Mouse (Mus musculus): ENCODE measurements around the gene Urod. TPM values are rescaled to one million over a fixed set of nuclear protein-coding genes. Genes with fewer than 3 reads are reported as not detected.
A peak's percentile ranks its signal among the peaks of the same experiment; 100 is the strongest.

The Urod gene
- polyA plus RNA-seq (2015; fragmentation: Nextera tagmentation; extraction: Ambion mirVana) = 518 and 567 TPM in 2 replicates

- no peaks in the 10 kb centered on the region for H3K9me3 ChIP-seq (replicated peaks; ENCODE audit: control insufficient read depth, low read length)
- peak within 1 kb of the TSS; percentile 95 for H3K4me3 ChIP-seq (ENCODE audit: low read depth, low read length)
- under 1% methylated on average over 38 of the region's 38 CpGs for WGBS (ENCODE audit: insufficient replicate concordance)
- peak; percentile 91 for ATAC-seq (ENCODE audit: low read depth)
- peaks cover 33% of the 10 kb centered on the region for H3K4me1 ChIP-seq (ENCODE audit: control insufficient read depth, low read depth, low read length)
- H3K9ac ChIP-seq (ENCODE audit: low read depth, low read length) = peak within 1 kb of the TSS; percentile 96
- H3K27ac ChIP-seq (ENCODE audit: low read length) = peak within 1 kb of the TSS; percentile 97
- no peaks in the 10 kb centered on the region for H3K27me3 ChIP-seq (ENCODE audit: control insufficient read depth, insufficient read depth, low read depth, low read length)
- H3K36me3 ChIP-seq (ENCODE audit: control insufficient read depth, insufficient read depth) = peaks cover 37% of the 10 kb centered on the region
- peak within 1 kb of the TSS; percentile 92 for H3K4me2 ChIP-seq (ENCODE audit: low read depth, low read length)
Observed at GRCm38 (mm10) chr4:116993672-116994621, at the start of gene Urod. Gene Urod, minus strand, starts transcription at chr4:116994413.

GRCm38 (mm10) chr4:117041283-117041721 lies 47.1 kb upstream of the Urod start:
- Histone ChIP-seq H3K27ac (ENCODE audit: low read length) (no peak overlapping the region; the same call in 1 of the 2 replicates), H3K36me3 (ENCODE audit: control insufficient read depth, insufficient read depth) (no peaks in the 10 kb centered on the region), H3K4me2 (ENCODE audit: low read depth, low read length) (no peak overlapping the region), H3K4me3 (ENCODE audit: low read depth, low read length) (no peak overlapping the region), H3K9ac (ENCODE audit: low read depth, low read length) (no peak overlapping the region), H3K4me1 (ENCODE audit: control insufficient read depth, low read depth, low read length) (peaks cover 7% of the 10 kb centered on the region), H3K9me3 (replicated peaks; ENCODE audit: control insufficient read depth, low read length) (no peaks in the 10 kb centered on the region), H3K27me3 (ENCODE audit: control insufficient read depth, insufficient read depth, low read depth, low read length) (no peaks in the 10 kb centered on the region)
- WGBS (ENCODE audit: insufficient replicate concordance) = 36% methylated on average over 4 of the region's 4 CpGs
- peak; percentile 73 for ATAC-seq (ENCODE audit: low read depth)

- no peaks in the 10 kb centered on the region for H3K9me3 ChIP-seq (replicated peaks; ENCODE audit: control insufficient read depth, low read length)
- no peak overlapping the region for H3K4me3 ChIP-seq (ENCODE audit: low read depth, low read length)
- no peak overlapping the region; the same call in 1 of the 2 replicates for H3K27ac ChIP-seq (ENCODE audit: low read length)
- ATAC-seq (ENCODE audit: low read depth) = no peak
- WGBS (ENCODE audit: insufficient replicate concordance) = 74% methylated on average over 1 of the region's 1 CpGs
- peaks cover 7% of the 10 kb centered on the region for H3K4me1 ChIP-seq (ENCODE audit: control insufficient read depth, low read depth, low read length)
- no peaks in the 10 kb centered on the region for H3K36me3 ChIP-seq (ENCODE audit: control insufficient read depth, insufficient read depth)
- no peak overlapping the region for H3K9ac ChIP-seq (ENCODE audit: low read depth, low read length)
- no peaks in the 10 kb centered on the region for H3K27me3 ChIP-seq (ENCODE audit: control insufficient read depth, insufficient read depth, low read depth, low read length)
- H3K4me2 ChIP-seq (ENCODE audit: low read depth, low read length) = no peak overlapping the region
Observed at GRCm38 (mm10) chr4:117040791-117041190, 46.6 kb upstream of the Urod start.

- Histone ChIP-seq H3K9ac (ENCODE audit: low read depth, low read length) (no peak overlapping the region), H3K4me2 (ENCODE audit: low read depth, low read length) (no peak overlapping the region), H3K4me3 (ENCODE audit: low read depth, low read length) (no peak overlapping the region), H3K36me3 (ENCODE audit: control insufficient read depth, insufficient read depth) (no peaks in the 10 kb centered on the region), H3K4me1 (ENCODE audit: control insufficient read depth, low read depth, low read length) (peaks cover 7% of the 10 kb centered on the region), H3K27ac (ENCODE audit: low read length) (no peak overlapping the region), H3K27me3 (ENCODE audit: control insufficient read depth, insufficient read depth, low read depth, low read length) (no peaks in the 10 kb centered on the region), H3K9me3 (replicated peaks; ENCODE audit: control insufficient read depth, low read length) (no peaks in the 10 kb centered on the region)
- 71% methylated on average over 9 of the region's 9 CpGs for WGBS (ENCODE audit: insufficient replicate concordance)
- no peak for ATAC-seq (ENCODE audit: low read depth)
Observed at GRCm38 (mm10) chr4:117039925-117040687, 45.9 kb upstream of the Urod start.

- Histone ChIP-seq H3K27ac (ENCODE audit: low read length) (no peak overlapping the region), H3K4me3 (ENCODE audit: low read depth, low read length) (no peak overlapping the region), H3K9me3 (replicated peaks; ENCODE audit: control insufficient read depth, low read length) (no peaks in the 10 kb centered on the region), H3K36me3 (ENCODE audit: control insufficient read depth, insufficient read depth) (no peaks in the 10 kb centered on the region; the same call in 1 of the 2 replicates), H3K4me1 (ENCODE audit: control insufficient read depth, low read depth, low read length) (no peaks in the 10 kb centered on the region), H3K4me2 (ENCODE audit: low read depth, low read length) (no peak overlapping the region), H3K27me3 (ENCODE audit: control insufficient read depth, insufficient read depth, low read depth, low read length) (no peaks in the 10 kb centered on the region), H3K9ac (ENCODE audit: low read depth, low read length) (no peak overlapping the region)
- WGBS (ENCODE audit: insufficient replicate concordance) = 78% methylated on average over 1 of the region's 1 CpGs
- no peak for ATAC-seq (ENCODE audit: low read depth)
Observed at GRCm38 (mm10) chr4:117031105-117031504, 36.9 kb upstream of the Urod start.

GRCm38 (mm10) chr4:117023469-117023868 lies 29.3 kb upstream of the Urod start:
- no peaks in the 10 kb centered on the region for H3K9me3 ChIP-seq (replicated peaks; ENCODE audit: control insufficient read depth, low read length)
- WGBS (ENCODE audit: insufficient replicate concordance) = 64% methylated on average over 4 of the region's 4 CpGs
- no peak overlapping the region for H3K4me2 ChIP-seq (ENCODE audit: low read depth, low read length)
- no peak overlapping the region for H3K4me3 ChIP-seq (ENCODE audit: low read depth, low read length)
- H3K9ac ChIP-seq (ENCODE audit: low read depth, low read length) = no peak overlapping the region
- peaks cover 3% of the 10 kb centered on the region; the same call in 1 of the 2 replicates for H3K36me3 ChIP-seq (ENCODE audit: control insufficient read depth, insufficient read depth)
- H3K27ac ChIP-seq (ENCODE audit: low read length) = no peak overlapping the region
- no peak for ATAC-seq (ENCODE audit: low read depth)
- H3K4me1 ChIP-seq (ENCODE audit: control insufficient read depth, low read depth, low read length) = peaks cover 23% of the 10 kb centered on the region
- no peaks in the 10 kb centered on the region for H3K27me3 ChIP-seq (ENCODE audit: control insufficient read depth, insufficient read depth, low read depth, low read length)

DNA sequence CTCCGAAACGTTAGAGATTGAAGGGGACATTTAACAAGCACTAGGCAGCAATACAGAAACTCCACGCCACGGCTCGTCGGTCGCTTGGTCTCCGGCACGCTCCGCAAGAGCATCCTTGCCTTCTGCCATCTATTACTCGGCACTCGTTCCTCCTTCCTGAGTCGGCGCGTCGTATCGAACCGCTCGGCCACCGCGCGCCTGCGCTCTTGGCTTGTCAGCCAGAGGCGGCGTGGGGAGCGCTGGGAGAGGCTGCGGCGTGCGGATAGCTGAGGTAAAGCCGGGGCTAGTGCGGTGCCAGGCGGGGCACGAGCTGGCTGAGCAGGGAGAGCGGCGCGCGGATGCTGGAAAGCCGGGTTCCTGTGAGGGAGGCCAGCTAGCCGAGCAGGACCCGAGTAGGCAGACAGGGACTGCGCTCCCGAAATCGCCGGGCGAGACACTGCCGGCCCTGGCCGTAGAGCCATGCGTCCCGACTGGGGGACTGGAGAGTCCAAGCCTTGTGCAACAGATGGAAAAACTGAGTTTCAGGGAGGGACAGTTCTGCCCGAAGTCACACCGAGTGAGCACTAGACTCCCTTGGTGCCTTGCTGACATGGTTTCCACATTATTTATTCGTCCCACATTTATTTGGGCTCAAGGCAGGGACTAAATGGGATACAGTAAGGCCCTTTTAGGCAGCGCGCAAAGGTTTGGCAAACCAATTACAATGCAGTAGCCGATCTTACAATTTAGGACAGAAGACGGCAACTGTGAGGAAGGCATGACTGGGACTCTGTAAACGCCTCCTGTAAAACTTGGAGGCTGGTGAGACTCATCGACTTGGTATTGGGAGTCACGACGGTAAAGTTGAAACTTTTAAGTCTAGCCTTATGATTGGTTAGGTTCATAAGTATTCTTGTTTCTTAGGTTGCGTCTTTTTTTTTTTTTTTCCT lies 25.3 kb upstream of the Urod start, which contains the start of gene Eif2b3:
Gene Eif2b3 (plus strand): TSS at position 197 of the 929 bp plus-strand sequence.
- WGBS (ENCODE audit: insufficient replicate concordance) = under 1% methylated on average over 61 of the region's 61 CpGs
- peak within 1 kb of the TSS; percentile 72 for H3K27ac ChIP-seq (ENCODE audit: low read length)
- H3K36me3 ChIP-seq (ENCODE audit: control insufficient read depth, insufficient read depth) = peaks cover 3% of the 10 kb centered on the region; the same call in 1 of the 2 replicates
- peaks cover 23% of the 10 kb centered on the region for H3K4me1 ChIP-seq (ENCODE audit: control insufficient read depth, low read depth, low read length)
- H3K9me3 ChIP-seq (replicated peaks; ENCODE audit: control insufficient read depth, low read length) = no peaks in the 10 kb centered on the region
- no peaks in the 10 kb centered on the region for H3K27me3 ChIP-seq (ENCODE audit: control insufficient read depth, insufficient read depth, low read depth, low read length)
- peak within 1 kb of the TSS; percentile 89 for H3K4me2 ChIP-seq (ENCODE audit: low read depth, low read length)
- peak; percentile 98 for ATAC-seq (ENCODE audit: low read depth)
- peak within 1 kb of the TSS; percentile 85 for H3K4me3 ChIP-seq (ENCODE audit: low read depth, low read length)
- peak within 1 kb of the TSS; percentile 87 for H3K9ac ChIP-seq (ENCODE audit: low read depth, low read length)

DNA sequence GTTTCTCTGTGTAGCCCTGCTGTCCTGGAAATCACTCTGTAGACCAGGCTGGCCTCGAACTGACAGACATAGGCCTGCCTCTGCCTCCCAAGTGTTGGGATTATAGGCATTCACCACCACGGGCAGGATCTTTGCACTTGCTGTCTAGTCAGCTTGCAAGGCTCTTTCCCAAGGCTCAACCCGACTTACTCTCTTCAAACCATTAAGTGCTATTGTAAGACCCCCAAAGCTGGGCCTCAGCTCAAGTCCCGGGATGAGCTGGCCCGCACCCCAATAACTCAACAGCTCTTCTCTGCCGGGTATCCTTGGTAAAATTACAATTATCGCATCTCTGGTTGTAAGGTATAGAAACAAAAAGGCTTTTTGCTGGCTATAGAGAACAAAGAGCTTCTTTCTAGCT lies 24.1 kb upstream of the Urod start:
- Histone ChIP-seq H3K36me3 (ENCODE audit: control insufficient read depth, insufficient read depth) (peaks cover 3% of the 10 kb centered on the region; the same call in 1 of the 2 replicates), H3K27me3 (ENCODE audit: control insufficient read depth, insufficient read depth, low read depth, low read length) (no peaks in the 10 kb centered on the region), H3K4me2 (ENCODE audit: low read depth, low read length) (no peak overlapping the region), H3K4me1 (ENCODE audit: control insufficient read depth, low read depth, low read length) (peaks cover 19% of the 10 kb centered on the region), H3K27ac (ENCODE audit: low read length) (no peak overlapping the region), H3K9me3 (replicated peaks; ENCODE audit: control insufficient read depth, low read length) (no peaks in the 10 kb centered on the region), H3K9ac (ENCODE audit: low read depth, low read length) (no peak overlapping the region), H3K4me3 (ENCODE audit: low read depth, low read length) (no peak overlapping the region)
- ATAC-seq (ENCODE audit: low read depth) = no peak
- 85% methylated on average over 7 of the region's 7 CpGs for WGBS (ENCODE audit: insufficient replicate concordance)

Data from liver, embryonic 16.5 days (tissue).